15 mouse cellular contexts compared by ENCODE assay signal in the genomic region with DNA sequence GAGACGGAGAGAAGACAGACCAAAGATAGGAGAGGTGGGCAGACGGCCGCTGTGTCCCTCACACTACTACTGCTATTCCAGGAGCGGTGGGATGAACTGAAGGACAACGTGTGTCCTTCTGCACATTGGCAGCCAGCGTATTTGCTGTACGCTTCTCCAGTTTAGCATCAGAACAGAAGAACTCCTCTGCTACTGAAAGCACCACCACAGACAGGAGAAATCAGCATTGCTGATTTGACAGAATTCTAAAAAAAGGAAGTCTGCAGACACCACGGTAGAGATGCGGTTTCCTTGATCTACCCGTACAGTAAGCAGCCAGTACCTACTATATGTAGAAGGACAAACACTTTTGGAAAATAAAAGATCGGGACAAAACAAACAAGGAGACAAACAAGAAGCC. TPM values are rescaled to one million over a fixed set of nuclear protein-coding genes. Genes with fewer than 3 reads are reported as not detected.
DNase-seq lines count a peak whose midpoint lies in the region; TF ChIP-seq lines count a peak whose summit lies in the region.
"Had no signal": no experiment of that assay in that cellular context is flagged by ENCODE, and none has a peak within 500 bp of the region (broad histone marks: within the 10 kb centered on the region; RNA-seq: fewer than 3 reads in every experiment).

No protein-coding gene starts in this region.

- DNase-seq in left cerebral cortex, adult 2 months (ENCODE audit: extremely low spot score in 1 of 2, low spot score in 2 of 2), result no peak
- no peak for DNase-seq in left cerebral cortex, postnatal 10 days (ENCODE audit: extremely low spot score in 1 of 2, low spot score in 2 of 2)
- DNase-seq in CH12.LX (ENCODE audit: extremely low read depth), result peak; percentile 44
- peak; percentile 6 to 33 for DNase-seq in thymus, postnatal 10 days (ENCODE audit: low spot score in 2 of 2)
- DNase-seq in lung, postnatal 36 days, result no peak
- no peak for DNase-seq in heart, postnatal 10 days
- DNase-seq: adrenal gland, postnatal 36 days; cerebellum, adult 11-12 months; liver, embryonic 13.5 days; lung, postnatal 14 days had no signal

- H3K9me3 ChIP-seq in CH12.LX (replicated peaks; ENCODE audit: low read length), result no peaks in the 10 kb centered on the region
- H3K9me3 ChIP-seq: heart, embryonic 13.5 days; kidney, embryonic 15.5 days; liver, embryonic 13.5 days; neural tube, embryonic 13.5 days had no signal

- TF ChIP-seq POLR2A in CH12.LX (IDR thresholded peaks at IDR 0.05; ENCODE audit: low read depth, low read length), result no peak
- TF ChIP-seq POLR2A in cortical plate, adult 2 months (IDR thresholded peaks at IDR 0.05; ENCODE audit: extremely low read depth, insufficient read depth, low read length), result no peak

- H3K9ac ChIP-seq in CH12.LX (ENCODE audit: insufficient read depth, low read depth), result no peak overlapping the region
- H3K9ac ChIP-seq: heart, embryonic 13.5 days; hindbrain, embryonic 14.5 days; kidney, embryonic 15.5 days; liver, embryonic 13.5 days; neural tube, embryonic 13.5 days had no signal

- no peak overlapping the region for H3K4me3 ChIP-seq in left cerebral cortex, adult 2 months
- no peak overlapping the region for H3K4me3 ChIP-seq in CH12.LX (replicated peaks in 1 of 3; ENCODE audit: low read depth in 2 of 3, low read length in 2 of 3, poor library complexity in 1 of 3)
- H3K4me3 ChIP-seq in cortical plate, adult 2 months (ENCODE audit: insufficient read depth, low read length), result no peak overlapping the region
- H3K4me3 ChIP-seq: heart, embryonic 13.5 days; kidney, embryonic 15.5 days; liver, embryonic 13.5 days; neural tube, embryonic 13.5 days had no signal

- no peaks in the 10 kb centered on the region for H3K27me3 ChIP-seq in CH12.LX (replicated peaks)

- no peaks in the 10 kb centered on the region for H3K36me3 ChIP-seq in CH12.LX (replicated peaks in 1 of 2; ENCODE audit: control insufficient read depth in 1 of 2, insufficient read depth in 1 of 2, low read length in 1 of 2)
- H3K36me3 ChIP-seq: heart, embryonic 13.5 days; kidney, embryonic 15.5 days; liver, embryonic 13.5 days; neural tube, embryonic 13.5 days had no signal

- intact Hi-C loops in left cerebral cortex, adult 2 months (cut with DNase I), result loop anchor here (2.0 to 10.0 kb wide), 5 partner anchors 37 to 435 kb away; no protein-coding TSS in a partner anchor
- intact Hi-C loops in left cerebral cortex, postnatal 10 days (cut with DNase I), result no loop called here
- intact Hi-C loops in heart, postnatal 10 days (cut with DNase I), result no loop called here

- H3K4me1 ChIP-seq in CH12.LX (ENCODE audit: control insufficient read depth in 1 of 2, insufficient read depth in 2 of 2), result peaks cover 5 to 18% of the 10 kb centered on the region in 2 experiments; a peak in 3 of 4 replicates
- peaks cover 1% of the 10 kb centered on the region; the same call in 1 of the 2 replicates for H3K4me1 ChIP-seq in cortical plate, adult 2 months (ENCODE audit: control insufficient read depth, insufficient read depth, low read length)

- H3K27ac ChIP-seq in left cerebral cortex, adult 2 months, result peak overlapping the region; percentile 4
- no peak overlapping the region for H3K27ac ChIP-seq in CH12.LX (ENCODE audit: insufficient read depth, low read depth)
- H3K27ac ChIP-seq in cortical plate, adult 2 months (ENCODE audit: insufficient read depth, low read length), result 0 out of 2 replicates have a peak overlapping the region, but pooled peaks have one; percentile 15
- H3K27ac ChIP-seq: heart, embryonic 13.5 days; hindbrain, embryonic 14.5 days; kidney, embryonic 15.5 days; liver, embryonic 13.5 days; neural tube, embryonic 13.5 days had no signal

- no peaks in the 10 kb centered on the region for H3K79me2 ChIP-seq in CH12.LX (replicated peaks; ENCODE audit: control insufficient read depth, extremely low read depth, insufficient read depth, poor library complexity, severe bottlenecking)

- H3K4me2 ChIP-seq in CH12.LX (ENCODE audit: insufficient read depth, low read depth, poor library complexity, severe bottlenecking), result peak overlapping the region; percentile 29; the same call in 1 of the 2 replicates
- H3K4me2 ChIP-seq: heart, embryonic 13.5 days; hindbrain, embryonic 14.5 days; kidney, embryonic 15.5 days; liver, embryonic 13.5 days; neural tube, embryonic 13.5 days had no signal

- in situ Hi-C loops in CH12.LX (cut with MboI; ENCODE audit: low pct_ligation_motif_present, low pct_unique_long_range_greater_than_20kb, low sequenced_read_pairs), result no loop called here

- TF ChIP-seq EP300 in CH12.LX (IDR thresholded peaks at IDR 0.05; ENCODE audit: low read length), result no peak

- no peak for TF ChIP-seq RAD21 in CH12.LX (IDR thresholded peaks at IDR 0.05; ENCODE audit: low read depth, low read length)

- no peak for TF ChIP-seq CTCF in left cerebral cortex, adult 2 months (IDR thresholded peaks at IDR 0.05)
- no peak for TF ChIP-seq CTCF in CH12.LX (conservative IDR thresholded peaks at IDR 0.05 in 1 of 2, IDR thresholded peaks at IDR 0.05 in 1 of 2; ENCODE audit: low read depth in 2 of 2, low read length in 2 of 2)
- no peak for TF ChIP-seq CTCF in cortical plate, adult 2 months (IDR thresholded peaks at IDR 0.05; ENCODE audit: extremely low read depth, insufficient read depth, low read length)

- dilution Hi-C loops in CH12.LX (cut with MboI; ENCODE audit: extremely low pct_ligation_motif_present, extremely low pct_unique_long_range_greater_than_20kb, low sequenced_read_pairs), result no loop called here

TF ChIP-seq in CH12.LX, 34 proteins besides CTCF, POLR2A, EP300 and RAD21:
- TF ChIP-seq GABPA (IDR thresholded peaks at IDR 0.05; ENCODE audit: insufficient replicate concordance, low read depth, low read length), result no peak
- TF ChIP-seq UBTF (IDR thresholded peaks at IDR 0.05; ENCODE audit: low read depth, low read length), result no peak
- TF ChIP-seq USF2 (conservative IDR thresholded peaks at IDR 0.05; ENCODE audit: low read depth, low read length), result no peak
- TF ChIP-seq CHD2 (IDR thresholded peaks at IDR 0.05; ENCODE audit: low read length), result no peak
- TF ChIP-seq NELFE (IDR thresholded peaks at IDR 0.05; ENCODE audit: low read depth, low read length), result no peak
- TF ChIP-seq MAFK (IDR thresholded peaks at IDR 0.05; ENCODE audit: insufficient replicate concordance, low read length), result peak; percentile 93
- TF ChIP-seq MEF2A (IDR thresholded peaks at IDR 0.05; ENCODE audit: borderline replicate concordance, low read depth, low read length), result no peak; the same call in 1 of the 2 replicates
TF ChIP-seq in CH12.LX: peak in this region for 1.

RNA-seq across cellular contexts. Expression of a gene that starts 29.0 kb away (rescaled TPM):
- 100 to 1,000 TPM; 138 to 143 TPM for total RNA-seq in left cerebral cortex, adult 2 months (2021)
- 10 to 100 TPM; 49.4 to 49.5 TPM for total RNA-seq in left cerebral cortex, postnatal 10 days (2021)
- total RNA-seq in CH12.LX (2012; rRNA removed), result 0.04 TPM in 1 of 2 replicates, not detected in the other
- 0.05 and 0.08 TPM in 2 replicates for total RNA-seq in CH12.LX (2014; rRNA removed)
- polyA plus RNA-seq in CH12.LX (2012; ENCODE audit: insufficient read length, low read depth), result 0.22 and 0.36 TPM in 2 replicates
- 121 and 125 TPM in 2 replicates for polyA plus RNA-seq in cortical plate, adult 2 months (2012; rRNA removed)
- total RNA-seq in heart, postnatal 10 days (2021), result 10 to 100 TPM; 15.7 to 22.1 TPM

Comparison
In these comparisons a context has a peak if more than half of its experiments do, and no peak if none do; other contexts are left out.
1. DNase-seq: peak in CH12.LX (single experiment) and thymus, postnatal 10 days (2 of 2); none in left cerebral cortex, adult 2 months (0 of 2), left cerebral cortex, postnatal 10 days (0 of 2), lung, postnatal 36 days (single experiment) and heart, postnatal 10 days (0 of 2).
2. RNA of a gene that starts 29.0 kb away (total RNA-seq): 138 to 143 TPM in left cerebral cortex, adult 2 months, 49.4 to 49.5 TPM in left cerebral cortex, postnatal 10 days and 15.7 to 22.1 TPM in heart, postnatal 10 days; 0.04 to 0.08 TPM in CH12.LX; every median in the first group is over 10 times any median in the second.